Mouse (Mus musculus) neural tube, embryonic 15.5 days (tissue): ENCODE data around the gene Gm7271. TPM values are rescaled to one million over a fixed set of nuclear protein-coding genes. Genes with fewer than 3 reads are reported as not detected.

ENCODE experiments used
- polyA plus RNA-seq: library from polyadenylated mRNA; unstranded; fragments of >200 nt; fragmentation: Nextera tagmentation; extraction: Ambion mirVana; gene quantifications from 2 replicates; pipeline ENCODE4 v1.2.1, GENCODE M21; 2015

Gene Gm7271
- polyA plus RNA-seq, 1 experiment from 2014 or later, result 9.8 TPM

Other genes with a start within 250 kb of the Gm7271 start
- 15.0 and 15.2 TPM in 2 replicates for gene Clock, start 179.2 kb upstream of the Gm7271 start, polyA plus RNA-seq
- gene Pdcl2, start 152.9 kb upstream of the Gm7271 start, polyA plus RNA-seq, result not detected in 2 replicates
- 2.6 and 2.7 TPM in 2 replicates for gene Nmu, start 120.3 kb upstream of the Gm7271 start, polyA plus RNA-seq
- 45.9 and 53.9 TPM in 2 replicates for gene Exoc1, start 45.3 kb downstream of the Gm7271 start, polyA plus RNA-seq
- gene Cep135, start 104.7 kb downstream of the Gm7271 start, polyA plus RNA-seq, result 3.9 and 4.4 TPM in 2 replicates
- 45.1 and 57.1 TPM in 2 replicates for gene C530008M17Rik, start 172.5 kb downstream of the Gm7271 start, polyA plus RNA-seq